Mouse (Mus musculus) kidney, embryonic 16.5 days (tissue): ENCODE results near the gene Anks1b. TPM values are rescaled to one million over a fixed set of nuclear protein-coding genes. Genes with fewer than 3 reads are reported as not detected.

Source experiments
- ATAC-seq: fragments of 200-750 bp; cut with Nextera tagmentation; 2 replicates; pipeline ENCODE4 v1.8.0; 2017; ENCODE audit warnings: moderate TSS enrichment; ENCODE audit not compliant: low FRiP score, low TSS enrichment
- H3K27ac ChIP-seq: fragments of 300-500 bp; sonication (generic); 2 replicates; pipeline ENCODE4 v1.5.1; 2014; ENCODE audit warnings: low read length
- H3K27me3 ChIP-seq: fragments of 300-500 bp; sonication (generic); 2 replicates; pipeline ENCODE4 v1.6.1; 2014; ENCODE audit warnings: low read length, control low read depth, mixed read lengths; ENCODE audit not compliant: insufficient read depth
- H3K36me3 ChIP-seq: fragments of 300-500 bp; sonication (generic); 2 replicates; pipeline ENCODE4 v1.6.1; 2014; ENCODE audit warnings: low read length, control low read depth, mixed read lengths; ENCODE audit not compliant: insufficient read depth
- H3K4me1 ChIP-seq: fragments of 300-500 bp; sonication (generic); 2 replicates; pipeline ENCODE4 v1.6.1; 2014; ENCODE audit warnings: low read length, control low read depth, mixed read lengths; ENCODE audit not compliant: insufficient read depth
- H3K4me2 ChIP-seq: fragments of 300-500 bp; sonication (generic); replicated peaks from 2 replicates; pipeline ENCODE4 v1.6.1; 2014; ENCODE audit warnings: low read depth, low read length
- H3K4me3 ChIP-seq: fragments of 300-500 bp; sonication (generic); 2 replicates; pipeline ENCODE4 v1.5.1; 2014; ENCODE audit warnings: mild to moderate bottlenecking, low read length
- H3K9ac ChIP-seq: fragments of 300-500 bp; sonication (generic); replicated peaks from 2 replicates; pipeline ENCODE4 v1.6.1; 2014; ENCODE audit warnings: low read length
- H3K9me3 ChIP-seq: fragments of 300-500 bp; sonication (generic); 2 replicates; pipeline ENCODE4 v1.6.1; 2016; ENCODE audit warnings: low read length, control low read depth
- WGBS: fragments of 180-500 bp; shearing (Covaris S2); extraction: QIAGEN DNeasy Blood & Tissue Kit; methylation state at CpG from one replicate; pipeline ENCODE4 v1.1.7; 2014; 5-methylcytosine and 5-hydroxymethylcytosine counted together
- polyA plus RNA-seq: library from polyadenylated mRNA; unstranded; fragments of >200 nt; fragmentation: Nextera tagmentation; extraction: Ambion mirVana; gene quantifications from 2 replicates; pipeline ENCODE4 v1.2.1, GENCODE M21; 2015

The Anks1b gene
- polyA plus RNA-seq, 1 experiment from 2014 or later, result 2.2 TPM

DNA sequence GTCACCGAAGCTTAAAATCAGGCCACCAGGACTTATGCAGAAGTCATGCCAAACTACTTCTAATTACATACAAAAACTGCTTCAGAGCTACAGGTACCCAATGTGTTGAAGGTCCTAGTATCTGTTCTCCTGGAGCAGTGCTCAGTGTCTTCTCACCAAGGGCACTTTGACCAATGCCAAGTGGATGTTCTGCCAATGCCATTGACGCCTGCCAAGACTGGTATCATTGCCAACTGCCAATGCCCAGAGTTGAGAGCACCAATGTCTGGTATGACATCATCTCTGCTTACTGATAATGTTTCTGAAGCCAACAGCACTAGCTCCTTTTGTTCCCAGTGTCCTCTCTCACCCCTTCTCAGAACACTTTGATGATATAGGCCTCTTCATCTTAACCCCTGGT is 793.4 kb downstream of the Anks1b start:
- Histone ChIP-seq H3K4me2 (no peak overlapping the region), H3K9me3 (no peaks in the 10 kb centered on the region), H3K36me3 (no peaks in the 10 kb centered on the region), H3K27me3 (no peaks in the 10 kb centered on the region), H3K4me1 (no peaks in the 10 kb centered on the region), H3K27ac (no peak overlapping the region), H3K9ac (no peak overlapping the region), H3K4me3 (no peak overlapping the region)
- no peak for ATAC-seq
- 93% methylated on average over 2 of the region's 2 CpGs for WGBS

GRCm38 (mm10) chr10:90670291-90670690 is 797.0 kb downstream of the Anks1b start:
- Histone ChIP-seq H3K36me3 (no peaks in the 10 kb centered on the region), H3K9me3 (no peaks in the 10 kb centered on the region), H3K4me2 (no peak overlapping the region), H3K4me1 (no peaks in the 10 kb centered on the region), H3K9ac (no peak overlapping the region), H3K27ac (no peak overlapping the region), H3K27me3 (no peaks in the 10 kb centered on the region), H3K4me3 (no peak overlapping the region)
- 74% methylated on average over 3 of the region's 3 CpGs for WGBS
- no peak for ATAC-seq

GRCm38 (mm10) chr10:90672135-90672534 is 798.8 kb downstream of the Anks1b start:
- 89% methylated on average over 3 of the region's 3 CpGs for WGBS
- H3K36me3 ChIP-seq, result no peaks in the 10 kb centered on the region
- no peak overlapping the region for H3K9ac ChIP-seq
- ATAC-seq, result no peak
- H3K4me3 ChIP-seq, result no peak overlapping the region
- H3K4me1 ChIP-seq, result no peaks in the 10 kb centered on the region
- no peaks in the 10 kb centered on the region for H3K27me3 ChIP-seq
- H3K4me2 ChIP-seq, result no peak overlapping the region
- H3K27ac ChIP-seq, result no peak overlapping the region
- H3K9me3 ChIP-seq, result no peaks in the 10 kb centered on the region

DNA sequence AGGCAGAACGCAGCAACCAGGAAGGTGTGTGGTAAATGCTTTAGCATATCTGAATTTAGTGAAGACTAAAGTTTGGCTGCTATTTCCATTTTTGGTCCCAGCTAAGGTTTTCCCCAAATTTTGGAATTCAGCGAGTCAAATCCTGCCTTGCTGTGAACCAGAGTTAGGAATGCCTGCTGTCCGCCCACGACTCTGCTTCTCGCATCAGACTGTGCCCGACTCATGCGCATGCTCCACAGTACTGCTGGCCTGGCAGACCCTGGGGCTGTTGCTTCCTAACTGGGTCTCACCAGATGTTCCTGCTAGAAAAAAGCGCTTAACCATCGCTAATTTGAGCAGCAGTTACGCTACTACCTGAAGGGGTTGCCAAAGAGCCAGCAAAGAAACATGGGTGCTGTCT is 801.1 kb downstream of the Anks1b start:
- no peak overlapping the region for H3K9ac ChIP-seq
- no peaks in the 10 kb centered on the region for H3K36me3 ChIP-seq
- no peaks in the 10 kb centered on the region for H3K9me3 ChIP-seq
- no peaks in the 10 kb centered on the region for H3K4me1 ChIP-seq
- H3K4me2 ChIP-seq, result no peak overlapping the region
- ATAC-seq, result no peak
- WGBS, result 77% methylated on average over 10 of the region's 10 CpGs
- H3K4me3 ChIP-seq, result no peak overlapping the region
- no peaks in the 10 kb centered on the region for H3K27me3 ChIP-seq
- H3K27ac ChIP-seq, result no peak overlapping the region

DNA sequence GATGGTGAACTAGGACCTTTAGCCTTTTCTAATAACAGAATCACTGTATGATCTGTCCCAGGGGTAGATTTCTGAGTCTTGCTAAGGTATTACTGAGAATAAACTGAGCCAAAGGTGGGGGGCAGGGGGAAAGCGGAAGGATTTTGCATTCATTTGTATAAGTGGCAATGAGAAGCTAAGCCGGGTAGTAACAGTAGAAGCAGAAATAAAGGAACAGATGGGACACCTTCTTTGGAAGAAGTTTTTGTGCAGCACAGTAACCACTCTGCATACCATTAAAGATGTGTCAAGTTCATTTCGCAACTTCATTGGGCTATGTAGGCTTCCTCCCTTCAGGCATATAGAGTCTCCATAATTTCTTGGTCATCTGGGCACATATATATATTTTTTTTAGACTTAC is 804.1 kb downstream of the Anks1b start:
- no peaks in the 10 kb centered on the region for H3K4me1 ChIP-seq
- ATAC-seq, result no peak

DNA sequence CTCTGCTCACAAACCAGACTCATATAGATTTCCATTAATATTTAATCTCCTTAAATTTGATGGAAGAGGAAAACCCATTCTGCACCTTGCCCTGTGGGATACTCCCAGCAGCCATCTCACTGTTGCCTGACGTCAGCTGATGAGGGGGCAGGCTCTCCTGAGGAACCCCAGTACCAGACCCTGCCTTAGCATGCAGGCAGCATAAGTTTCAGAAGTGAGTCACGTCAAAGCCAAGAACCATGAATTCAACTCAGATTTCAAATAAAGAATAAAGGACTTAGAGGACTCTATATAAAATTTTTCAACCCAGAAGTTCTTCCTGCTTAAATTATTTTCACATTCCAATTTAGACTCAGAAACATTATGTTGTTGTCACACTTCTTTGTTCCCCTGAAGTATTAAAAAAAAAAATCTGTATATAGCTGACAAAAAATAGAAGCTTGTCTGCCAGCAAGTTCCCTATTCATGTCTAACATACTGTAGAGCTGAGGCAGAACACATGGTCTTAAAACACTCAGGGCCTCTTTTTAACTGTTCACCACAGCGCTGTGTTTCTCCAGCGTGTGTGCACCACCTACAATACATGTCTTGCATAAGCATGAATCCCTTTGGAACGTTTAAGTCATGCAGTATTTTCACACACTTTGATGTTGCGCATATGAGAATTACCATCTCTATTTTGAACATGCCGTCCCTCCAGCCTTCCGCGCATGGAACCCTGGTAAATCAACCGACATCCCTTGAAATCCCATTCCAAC is 806.6 kb downstream of the Anks1b start:
- no peak for ATAC-seq
- H3K9me3 ChIP-seq, result no peaks in the 10 kb centered on the region
- H3K4me2 ChIP-seq, result no peak overlapping the region
- no peak overlapping the region for H3K4me3 ChIP-seq
- 86% methylated on average over 10 of the region's 10 CpGs for WGBS
- H3K9ac ChIP-seq, result no peak overlapping the region
- H3K4me1 ChIP-seq, result no peaks in the 10 kb centered on the region
- H3K36me3 ChIP-seq, result no peaks in the 10 kb centered on the region
- H3K27ac ChIP-seq, result no peak overlapping the region
- no peaks in the 10 kb centered on the region for H3K27me3 ChIP-seq

More for the DNA sequence above, 804.1 kb downstream of the Anks1b start:
- Histone ChIP-seq H3K36me3 (no peaks in the 10 kb centered on the region), H3K27ac (no peak overlapping the region), H3K27me3 (no peaks in the 10 kb centered on the region), H3K4me3 (no peak overlapping the region), H3K4me2 (no peak overlapping the region), H3K9ac (no peak overlapping the region), H3K9me3 (no peaks in the 10 kb centered on the region)
- 95% methylated on average over 3 of the region's 3 CpGs for WGBS

- Histone ChIP-seq H3K36me3 (no peaks in the 10 kb centered on the region), H3K4me2 (no peak overlapping the region), H3K9ac (no peak overlapping the region), H3K27me3 (no peaks in the 10 kb centered on the region), H3K4me1 (no peaks in the 10 kb centered on the region), H3K4me3 (no peak overlapping the region), H3K9me3 (no peaks in the 10 kb centered on the region), H3K27ac (no peak overlapping the region)
- ATAC-seq, result no peak
- WGBS, result 43% methylated on average over 3 of the region's 3 CpGs
Observed at GRCm38 (mm10) chr10:90683813-90684212, 810.5 kb downstream of the Anks1b start.

DNA sequence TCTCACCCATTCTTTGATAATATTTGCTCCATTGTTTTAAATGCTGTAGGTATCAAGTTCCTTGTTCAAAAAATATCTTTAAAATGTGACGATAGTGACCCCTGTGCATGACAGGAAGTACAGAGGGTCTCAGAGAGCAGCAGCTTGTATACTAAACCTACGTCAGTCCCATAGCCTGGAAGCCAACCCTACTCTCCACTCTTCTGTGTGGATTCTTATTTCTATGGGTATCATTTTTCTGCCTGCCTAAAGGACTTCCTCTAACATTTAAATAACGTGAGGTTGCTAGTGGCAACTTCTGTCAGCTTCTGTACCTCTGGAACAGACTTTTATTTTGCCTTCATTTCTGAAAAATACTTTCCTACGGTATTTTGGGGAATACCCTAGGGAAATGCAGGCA is 812.1 kb downstream of the Anks1b start:
- Histone ChIP-seq H3K4me3 (no peak overlapping the region), H3K9me3 (no peaks in the 10 kb centered on the region), H3K4me1 (no peaks in the 10 kb centered on the region), H3K9ac (no peak overlapping the region), H3K27ac (no peak overlapping the region), H3K27me3 (no peaks in the 10 kb centered on the region), H3K4me2 (no peak overlapping the region), H3K36me3 (no peaks in the 10 kb centered on the region)
- ATAC-seq, result 0 out of 2 replicates have a peak, but pooled peaks have one; percentile 37
- 50% methylated on average over 4 of the region's 4 CpGs for WGBS

DNA sequence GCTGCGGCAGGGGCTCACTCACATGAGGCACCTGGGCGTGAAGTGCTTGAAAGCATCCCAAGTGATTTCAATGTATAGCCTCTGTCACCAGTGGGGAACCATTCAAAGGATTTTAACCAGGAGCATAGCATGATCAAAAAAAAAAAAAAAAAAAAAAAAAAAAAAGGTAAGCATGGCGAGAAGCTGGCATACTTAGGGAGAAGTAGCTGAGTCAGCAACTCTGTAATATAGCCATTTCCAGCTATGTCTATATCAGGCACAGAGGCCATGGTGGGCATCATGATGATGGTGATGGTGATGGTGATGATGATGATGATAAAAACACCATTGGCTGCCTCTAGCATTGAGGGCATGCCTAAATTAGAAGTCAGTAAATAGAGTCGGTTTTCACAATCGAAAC is 814.8 kb downstream of the Anks1b start:
- no peaks in the 10 kb centered on the region for H3K27me3 ChIP-seq
- H3K4me3 ChIP-seq, result no peak overlapping the region
- no peak for ATAC-seq
- H3K4me1 ChIP-seq, result no peaks in the 10 kb centered on the region
- H3K9ac ChIP-seq, result no peak overlapping the region
- H3K9me3 ChIP-seq, result no peaks in the 10 kb centered on the region
- WGBS, result 70% methylated on average over 5 of the region's 5 CpGs
- H3K4me2 ChIP-seq, result no peak overlapping the region
- H3K27ac ChIP-seq, result no peak overlapping the region
- no peaks in the 10 kb centered on the region for H3K36me3 ChIP-seq

DNA sequence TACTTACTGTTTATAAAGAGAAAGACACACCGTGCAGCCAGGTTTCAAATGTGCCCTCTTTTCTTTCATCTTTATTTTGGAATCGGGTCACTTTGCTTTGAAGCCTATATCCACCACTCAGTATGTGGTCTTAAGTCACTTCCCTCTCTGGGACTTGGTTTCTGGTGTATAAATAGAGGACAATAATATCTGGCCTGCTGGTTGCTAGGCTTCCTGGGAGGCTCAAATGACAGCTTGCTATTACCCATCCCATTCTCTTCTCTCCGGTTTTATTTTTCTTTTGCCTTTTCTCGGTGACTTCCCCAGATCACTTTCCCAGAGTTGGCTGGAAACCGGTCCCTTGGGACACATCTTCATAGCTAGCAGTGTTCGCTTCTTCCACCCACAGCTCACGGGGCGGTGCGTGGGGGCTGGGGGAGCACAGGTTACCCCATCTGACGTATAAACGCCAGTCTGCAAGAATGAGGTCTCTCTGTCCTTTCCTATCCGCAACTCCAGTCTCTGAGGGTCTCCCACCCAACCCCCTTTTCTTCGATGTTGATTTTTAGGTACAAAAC is 815.5 kb downstream of the Anks1b start:
- H3K4me3 ChIP-seq, result no peak overlapping the region
- 34% methylated on average over 13 of the region's 13 CpGs for WGBS
- H3K27ac ChIP-seq, result no peak overlapping the region
- H3K27me3 ChIP-seq, result no peaks in the 10 kb centered on the region
- H3K4me1 ChIP-seq, result no peaks in the 10 kb centered on the region
- ATAC-seq, result no peak
- H3K9ac ChIP-seq, result no peak overlapping the region
- no peaks in the 10 kb centered on the region for H3K9me3 ChIP-seq
- H3K36me3 ChIP-seq, result no peaks in the 10 kb centered on the region
- H3K4me2 ChIP-seq, result no peak overlapping the region
